Mouse (Mus musculus) lung, postnatal 14 days (tissue): ENCODE measurements at regions not wholly inside any gene's neighbourhood (a gene's known extent, or its start where the extent isn't known, plus 50 kb on each side); places are given as distances from the start of the nearest gene placed in this dataset.

Experiments used
- DNase-seq: peaks from one replicate; pipeline ENCODE4 v3.0.0; 2021

- DNase-seq, result no peak
Observed at GRCm38 (mm10) chr5:51917812-51918448, 272.4 kb downstream of the Dhx15 start.

- DNase-seq, result no peak
Observed at GRCm38 (mm10) chr5:51914731-51915130, 275.6 kb downstream of the Dhx15 start.

GRCm38 (mm10) chr5:51908861-51909260 is 281.5 kb downstream of the Dhx15 start:
- peak; percentile 12 for DNase-seq

- no peak for DNase-seq
Observed at GRCm38 (mm10) chr5:51906315-51907109, 283.8 kb downstream of the Dhx15 start.

- no peak for DNase-seq
Observed at GRCm38 (mm10) chr5:51894159-51894558, 296.2 kb downstream of the Dhx15 start.

- DNase-seq, result no peak
Observed at GRCm38 (mm10) chr5:51891341-51891740, 299.0 kb downstream of the Dhx15 start.

- DNase-seq, result no peak
Observed at GRCm38 (mm10) chr5:51888404-51888803, 301.9 kb downstream of the Dhx15 start.

GRCm38 (mm10) chr5:51882594-51882993 is 307.7 kb downstream of the Dhx15 start:
- DNase-seq, result no peak

GRCm38 (mm10) chr5:51882173-51882572 is 308.1 kb downstream of the Dhx15 start:
- DNase-seq, result no peak

GRCm38 (mm10) chr5:51876846-51877245 is 309.3 kb upstream of the Ppargc1a start:
- DNase-seq, result no peak

- no peak for DNase-seq
Observed at GRCm38 (mm10) chr5:51873571-51873970, 306.0 kb upstream of the Ppargc1a start.

- DNase-seq, result no peak
Observed at GRCm38 (mm10) chr5:51871735-51872134, 304.2 kb upstream of the Ppargc1a start.

GRCm38 (mm10) chr5:51868223-51868713 is 300.7 kb upstream of the Ppargc1a start:
- DNase-seq, result peak; percentile 38

GRCm38 (mm10) chr5:51866002-51866401 is 298.5 kb upstream of the Ppargc1a start:
- no peak for DNase-seq

GRCm38 (mm10) chr5:51860496-51860895 is 293.0 kb upstream of the Ppargc1a start:
- no peak for DNase-seq

GRCm38 (mm10) chr5:51853456-51854124 is 286.1 kb upstream of the Ppargc1a start:
- no peak for DNase-seq

GRCm38 (mm10) chr5:51850091-51850490 is 282.6 kb upstream of the Ppargc1a start:
- no peak for DNase-seq

GRCm38 (mm10) chr5:51849236-51849635 is 281.7 kb upstream of the Ppargc1a start:
- DNase-seq, result no peak

- no peak for DNase-seq
Observed at GRCm38 (mm10) chr5:51842189-51842588, 274.7 kb upstream of the Ppargc1a start.

GRCm38 (mm10) chr5:51841763-51842162 is 274.2 kb upstream of the Ppargc1a start:
- DNase-seq, result no peak

- no peak for DNase-seq
Observed at GRCm38 (mm10) chr5:51840638-51841329, 273.3 kb upstream of the Ppargc1a start.

GRCm38 (mm10) chr5:51839292-51839691 is 271.8 kb upstream of the Ppargc1a start:
- no peak for DNase-seq

GRCm38 (mm10) chr5:51830551-51830950 is 263.0 kb upstream of the Ppargc1a start:
- DNase-seq, result no peak
